Mouse (Mus musculus) thymus, adult 2 months (tissue): ENCODE measurements at regions not wholly inside any gene's neighbourhood (a gene's known extent, or its start where the extent isn't known, plus 50 kb on each side); places are given as distances from the start of the nearest gene placed in this dataset.

Experiments used
- DNase-seq: peaks from one replicate; pipeline ENCODE4 v3.0.0; 2021
- H3K27ac ChIP-seq: fragments of 200-500 bp; 2 replicates; pipeline ENCODE4 v1.5.1; 2012; ENCODE audit warnings: low read length, control low read depth; ENCODE audit not compliant: control insufficient read depth, insufficient read depth
- H3K27me3 ChIP-seq: fragments of 200-500 bp; 2 replicates; pipeline ENCODE4 v1.6.1; 2012; ENCODE audit warnings: mild to moderate bottlenecking, low read length, moderate library complexity, mixed read lengths; ENCODE audit not compliant: control insufficient read depth, insufficient read depth
- H3K36me3 ChIP-seq: fragments of 200-500 bp; 2 replicates; pipeline ENCODE4 v1.6.1; 2012; ENCODE audit warnings: mild to moderate bottlenecking, low read length, moderate library complexity; ENCODE audit not compliant: control insufficient read depth, insufficient read depth
- H3K4me1 ChIP-seq: fragments of 200-500 bp; replicated peaks from 2 replicates; pipeline ENCODE4 v1.6.1; 2012; ENCODE audit warnings: low read length; ENCODE audit not compliant: control insufficient read depth, insufficient read depth
- H3K4me3 ChIP-seq: fragments of 200-500 bp; 2 replicates; pipeline ENCODE4 v1.5.1; 2012; ENCODE audit warnings: mild to moderate bottlenecking, low read length, control low read depth, moderate library complexity; ENCODE audit not compliant: control insufficient read depth, insufficient read depth
- CTCF ChIP-seq: fragments of 200-500 bp; IDR thresholded peaks from 2 replicates; pipeline ENCODE4 v1.5.1; 2012; ENCODE audit warnings: mild to moderate bottlenecking, control low read depth, low read length, moderate library complexity, borderline replicate concordance; ENCODE audit not compliant: control insufficient read depth, poor library complexity, insufficient read depth; ENCODE audit errors: extremely low read depth
- POLR2A ChIP-seq: fragments of 200-500 bp; IDR thresholded peaks from 2 replicates; pipeline ENCODE4 v1.6.1; 2012; ENCODE audit warnings: mild to moderate bottlenecking, low read length, control low read depth, moderate library complexity; ENCODE audit not compliant: control insufficient read depth, poor library complexity, insufficient read depth; ENCODE audit errors: extremely low read depth
- WGBS: fragments of 180-500 bp; shearing (Covaris S2); methylation state at CpG from one replicate; pipeline ENCODE4 v1.1.7; 2018; 5-methylcytosine and 5-hydroxymethylcytosine counted together

DNA sequence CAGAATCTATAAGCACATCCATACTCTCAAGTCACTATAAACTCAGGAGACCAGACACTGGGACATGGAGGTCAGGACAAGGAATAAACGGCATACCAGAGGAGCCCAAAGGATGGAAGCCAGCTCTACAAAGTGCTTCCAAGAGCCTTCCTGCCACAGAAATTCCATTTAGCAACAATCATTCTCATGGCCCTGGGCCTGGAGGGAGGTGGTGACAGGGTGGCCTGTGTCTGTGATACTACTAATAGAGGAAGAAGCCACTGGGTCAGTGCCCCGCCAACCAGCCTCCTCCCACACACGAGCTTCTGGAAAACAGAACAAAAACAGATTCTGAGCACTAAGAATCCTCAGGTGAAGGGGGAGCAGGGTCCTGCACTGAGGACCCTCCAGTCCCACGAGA lies 145.8 kb upstream of the Pkdcc start:
- DNase-seq, result no peak
- H3K27me3 ChIP-seq, result no peaks in the 10 kb centered on the region
- H3K4me1 ChIP-seq, result no peaks in the 10 kb centered on the region
- TF ChIP-seq CTCF, result no peak
- no peak for TF ChIP-seq POLR2A
- WGBS, result 70% methylated on average over 4 of the region's 4 CpGs
- no peak overlapping the region for H3K4me3 ChIP-seq
- H3K27ac ChIP-seq, result no peak overlapping the region
- no peaks in the 10 kb centered on the region for H3K36me3 ChIP-seq

DNA sequence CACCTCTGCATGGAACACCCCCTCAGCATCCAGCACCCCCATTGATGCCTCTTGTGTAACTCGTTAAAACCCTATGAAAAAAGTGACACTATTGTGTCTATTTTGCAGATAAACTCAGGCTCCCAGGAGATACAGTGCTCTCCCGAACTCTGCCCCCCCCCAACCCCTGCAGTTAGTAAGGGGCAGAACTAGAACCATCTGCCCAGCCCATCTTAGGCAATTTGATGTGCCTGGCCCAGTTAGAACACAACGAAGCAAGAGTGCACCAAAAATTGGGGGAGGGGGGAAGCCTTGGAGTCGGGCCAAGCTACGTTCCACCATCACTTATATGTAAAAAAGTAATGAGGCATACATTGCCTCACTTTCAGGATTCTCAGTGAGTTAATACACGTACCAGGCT lies 143.3 kb upstream of the Pkdcc start:
- H3K4me1 ChIP-seq, result no peaks in the 10 kb centered on the region
- H3K36me3 ChIP-seq, result no peaks in the 10 kb centered on the region
- H3K27me3 ChIP-seq, result no peaks in the 10 kb centered on the region
- TF ChIP-seq POLR2A (no peak), CTCF (no peak)
- no peak overlapping the region for H3K27ac ChIP-seq
- DNase-seq, result no peak
- 94% methylated on average over 6 of the region's 6 CpGs for WGBS
- no peak overlapping the region for H3K4me3 ChIP-seq

DNA sequence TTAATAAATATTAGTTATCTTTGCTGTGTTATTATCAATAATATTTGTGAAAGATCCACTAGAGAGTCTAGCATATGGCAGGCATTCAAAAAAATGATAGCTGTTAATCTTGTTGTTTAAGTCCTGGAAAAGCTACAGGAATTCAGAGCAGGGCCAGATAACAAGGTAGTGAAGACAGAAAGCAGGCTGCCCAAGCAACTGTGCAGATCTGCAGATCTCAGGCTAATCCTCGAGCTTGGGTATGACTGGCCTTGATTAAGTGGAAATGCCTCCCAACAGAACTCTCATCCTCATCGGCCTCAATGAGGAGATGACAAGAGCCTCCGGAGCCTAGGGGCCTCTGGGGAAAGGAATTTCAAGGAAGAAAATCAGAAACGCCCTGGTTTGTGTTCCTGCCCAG lies 142.9 kb upstream of the Pkdcc start:
- WGBS, result 89% methylated on average over 4 of the region's 4 CpGs
- H3K4me1 ChIP-seq, result no peaks in the 10 kb centered on the region
- no peaks in the 10 kb centered on the region for H3K27me3 ChIP-seq
- H3K4me3 ChIP-seq, result no peak overlapping the region
- TF ChIP-seq CTCF (no peak), POLR2A (no peak)
- DNase-seq, result no peak
- H3K36me3 ChIP-seq, result no peaks in the 10 kb centered on the region
- H3K27ac ChIP-seq, result no peak overlapping the region

DNA sequence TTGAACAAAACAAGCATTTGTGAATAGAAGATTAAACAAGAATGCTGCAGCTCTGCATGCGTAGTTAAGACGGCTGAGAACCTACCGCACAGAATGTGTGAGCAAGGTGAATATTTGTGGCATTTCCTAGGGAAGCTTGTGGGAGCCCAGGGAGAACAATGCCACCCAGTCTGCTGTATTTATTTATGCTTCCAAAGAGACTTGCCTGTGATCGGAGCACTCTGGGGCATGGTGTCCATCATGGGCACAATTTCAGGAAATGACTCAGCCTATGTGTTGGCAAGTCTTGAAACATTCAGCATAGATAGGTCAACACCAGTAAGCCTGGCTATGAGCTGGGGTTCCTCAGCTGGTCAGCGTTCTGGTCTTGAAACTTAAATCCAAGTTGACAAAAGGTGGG lies 140.2 kb upstream of the Pkdcc start:
- Histone ChIP-seq H3K36me3 (no peaks in the 10 kb centered on the region), H3K27ac (no peak overlapping the region), H3K4me3 (no peak overlapping the region), H3K27me3 (no peaks in the 10 kb centered on the region; the same call in 1 of the 2 replicates), H3K4me1 (no peaks in the 10 kb centered on the region; the same call in 1 of the 2 replicates)
- DNase-seq, result no peak
- WGBS, result 72% methylated on average over 5 of the region's 5 CpGs
- TF ChIP-seq POLR2A (no peak), CTCF (no peak)

DNA sequence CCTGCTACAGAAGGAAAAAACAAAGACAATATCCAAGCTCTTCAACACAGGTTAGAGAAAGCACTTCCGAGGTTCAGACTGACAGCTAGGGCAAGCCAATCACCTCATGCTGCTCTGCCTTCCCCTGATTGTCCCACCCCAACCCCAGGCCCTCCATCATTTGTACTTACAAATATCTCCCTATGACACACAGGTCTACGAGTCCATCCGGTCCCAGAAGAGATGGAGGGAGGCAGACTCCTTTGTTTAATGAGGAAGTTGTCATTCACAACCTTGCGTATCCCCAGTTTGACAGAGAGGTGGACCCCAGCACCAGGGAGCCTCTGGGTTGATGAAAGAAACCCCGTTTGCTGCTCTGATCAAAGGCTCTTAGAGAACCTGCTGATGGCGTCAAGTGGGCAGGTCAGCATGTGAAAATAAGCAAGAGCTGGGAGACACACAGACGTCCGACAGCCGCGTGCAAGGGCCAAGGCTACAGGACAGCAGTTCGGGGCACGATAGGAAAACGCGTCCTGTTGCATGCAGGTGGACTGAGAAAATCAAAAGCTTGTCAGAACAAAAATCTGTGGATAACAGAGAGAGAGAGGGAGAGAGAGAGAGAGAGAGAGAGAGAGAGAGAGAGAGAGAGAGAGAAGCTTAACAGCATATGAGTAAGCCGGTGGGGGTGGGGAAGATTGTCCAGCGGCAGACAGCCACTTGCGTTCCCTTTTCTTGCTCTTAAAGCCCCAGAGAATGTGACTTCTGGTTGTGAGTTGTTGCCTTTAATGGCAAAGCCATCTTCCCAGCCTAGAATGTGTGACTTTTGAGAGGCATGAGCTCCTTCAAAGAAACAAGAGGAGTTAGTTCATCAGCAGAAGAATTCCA lies 137.1 kb upstream of the Pkdcc start:
- TF ChIP-seq POLR2A (no peak), CTCF (no peak)
- no peak overlapping the region for H3K27ac ChIP-seq
- H3K4me3 ChIP-seq, result no peak overlapping the region
- H3K36me3 ChIP-seq, result no peaks in the 10 kb centered on the region
- WGBS, result 56% methylated on average over 17 of the region's 17 CpGs
- DNase-seq, result no peak
- no peaks in the 10 kb centered on the region; the same call in 1 of the 2 replicates for H3K27me3 ChIP-seq
- H3K4me1 ChIP-seq, result no peaks in the 10 kb centered on the region; the same call in 1 of the 2 replicates

DNA sequence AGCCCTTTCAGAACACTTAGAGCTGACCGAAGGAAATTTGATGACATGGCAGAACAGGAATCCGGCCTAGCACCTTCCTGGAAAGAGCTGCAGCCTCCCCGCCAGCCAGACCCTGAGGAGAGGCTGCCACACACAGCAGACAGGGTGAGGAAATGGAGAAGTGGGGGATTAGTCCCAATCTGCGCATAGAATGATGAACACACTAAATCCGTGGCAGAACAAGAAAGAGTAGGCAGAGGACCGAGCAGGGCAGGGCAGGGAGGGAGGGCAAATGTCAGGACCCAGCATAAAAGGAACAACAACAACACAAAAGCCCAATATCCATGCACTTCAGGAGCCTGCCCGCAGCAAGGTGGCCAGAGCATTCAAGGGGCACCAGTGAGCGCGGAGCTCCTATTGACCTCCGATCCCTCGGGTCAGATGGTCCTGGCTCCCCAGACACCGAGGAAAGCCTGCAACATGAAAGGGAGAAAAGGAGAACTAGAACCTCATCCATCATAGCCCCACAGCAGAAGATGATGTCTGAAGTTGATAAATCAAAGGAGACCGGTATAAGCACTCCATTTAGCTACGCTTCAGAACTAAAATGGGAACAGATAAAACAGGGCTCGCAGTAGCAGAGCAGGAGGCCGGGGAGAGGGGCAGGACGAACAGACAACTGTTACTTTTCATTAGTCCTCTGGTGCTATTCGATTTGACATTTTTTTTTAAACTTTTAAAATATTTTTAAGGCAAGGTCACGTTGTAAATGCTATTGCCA lies 136.3 kb upstream of the Pkdcc start:
- TF ChIP-seq CTCF, result no peak
- no peak for TF ChIP-seq POLR2A
- DNase-seq, result no peak
- WGBS, result 25% methylated on average over 19 of the region's 19 CpGs
- no peaks in the 10 kb centered on the region for H3K36me3 ChIP-seq
- no peaks in the 10 kb centered on the region; the same call in 1 of the 2 replicates for H3K27me3 ChIP-seq
- no peak overlapping the region for H3K4me3 ChIP-seq
- H3K27ac ChIP-seq, result no peak overlapping the region
- no peaks in the 10 kb centered on the region; the same call in 1 of the 2 replicates for H3K4me1 ChIP-seq

DNA sequence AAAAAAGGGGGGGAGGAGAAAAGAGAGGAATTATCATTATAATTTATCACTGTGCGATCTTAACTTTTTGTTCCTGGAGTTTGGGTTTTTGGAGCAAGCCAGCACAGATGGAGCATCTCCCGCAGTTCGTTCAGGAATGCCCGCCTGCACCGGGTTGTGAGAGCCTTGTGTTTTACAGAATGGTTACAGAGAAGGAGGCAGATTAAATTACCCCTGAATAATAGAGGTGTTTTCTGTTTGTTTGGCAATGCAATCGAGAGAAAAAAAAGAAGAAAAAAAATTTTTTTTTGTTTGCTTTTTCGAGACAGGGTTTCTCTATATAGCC lies 135.8 kb upstream of the Pkdcc start:
- H3K27me3 ChIP-seq, result no peaks in the 10 kb centered on the region; the same call in 1 of the 2 replicates
- H3K27ac ChIP-seq, result no peak overlapping the region
- H3K4me3 ChIP-seq, result no peak overlapping the region
- no peaks in the 10 kb centered on the region; the same call in 1 of the 2 replicates for H3K4me1 ChIP-seq
- no peak for TF ChIP-seq CTCF
- DNase-seq, result no peak
- no peaks in the 10 kb centered on the region for H3K36me3 ChIP-seq
- WGBS, result 90% methylated on average over 7 of the region's 7 CpGs
